Mouse (Mus musculus) lung, postnatal 0 days (tissue): ENCODE results near the gene Hemgn. TPM values are rescaled to one million over a fixed set of nuclear protein-coding genes. Genes with fewer than 3 reads are reported as not detected.

ENCODE experiments used
- ATAC-seq: fragments of 200-750 bp; cut with Nextera tagmentation; 2 replicates; pipeline ENCODE4 v1.8.0; 2017; ENCODE audit warnings: moderate library complexity
- DNase-seq: peaks from one replicate; pipeline ENCODE4 v3.0.0-alpha.2; 2016; ENCODE audit warnings: low spot score
- H3K27ac ChIP-seq: fragments of 300-500 bp; sonication (generic); 2 replicates; pipeline ENCODE4 v1.5.1; 2014; ENCODE audit warnings: antibody characterized with exemption, mild to moderate bottlenecking, low read length, mixed read lengths
- H3K27me3 ChIP-seq: fragments of 300-500 bp; sonication (generic); replicated peaks from 2 replicates; pipeline ENCODE4 v1.6.1; 2014; ENCODE audit warnings: low read length, mixed read lengths; ENCODE audit not compliant: insufficient read depth
- H3K36me3 ChIP-seq: fragments of 300-500 bp; sonication (generic); 2 replicates; pipeline ENCODE4 v1.6.1; 2014; ENCODE audit warnings: low read length, mixed read lengths; ENCODE audit not compliant: insufficient read depth
- H3K4me1 ChIP-seq: fragments of 300-500 bp; sonication (generic); 2 replicates; pipeline ENCODE4 v1.6.1; 2014; ENCODE audit warnings: antibody characterized with exemption, low read depth, low read length, mixed read lengths; ENCODE audit not compliant: insufficient read depth
- H3K4me2 ChIP-seq: fragments of 300-500 bp; sonication (generic); replicated peaks from 2 replicates; pipeline ENCODE4 v1.6.1; 2014; ENCODE audit warnings: low read depth, mild to moderate bottlenecking, low read length, moderate library complexity, mixed read lengths
- H3K4me3 ChIP-seq: fragments of 300-500 bp; sonication (generic); 2 replicates; pipeline ENCODE4 v1.5.1; 2014; ENCODE audit warnings: low read depth, low read length
- H3K9ac ChIP-seq: fragments of 300-500 bp; sonication (generic); replicated peaks from 2 replicates; pipeline ENCODE4 v1.6.1; 2014; ENCODE audit warnings: low read depth, mild to moderate bottlenecking
- H3K9me3 ChIP-seq: fragments of 300-500 bp; sonication (generic); 2 replicates; pipeline ENCODE4 v1.6.1; 2016; ENCODE audit warnings: low read length, mixed read lengths
- CTCF ChIP-seq: IDR thresholded peaks from 2 replicates; pipeline ENCODE4 v1.5.1; 2016; ENCODE audit warnings: antibody characterized with exemption, mild to moderate bottlenecking
- EP300 ChIP-seq: IDR thresholded peaks from 2 replicates; pipeline ENCODE4 v1.6.1; 2016; ENCODE audit warnings: antibody characterized with exemption, mild to moderate bottlenecking, control low read depth
- WGBS: fragments of 180-500 bp; shearing (Covaris S2); extraction: QIAGEN DNeasy Blood & Tissue Kit; methylation state at CpG from one replicate; pipeline ENCODE4 v1.1.7; 2014; 5-methylcytosine and 5-hydroxymethylcytosine counted together
- polyA plus RNA-seq: library from polyadenylated mRNA; unstranded; fragments of >200 nt; fragmentation: Nextera tagmentation; extraction: Ambion mirVana; gene quantifications from 2 replicates; pipeline ENCODE4 v1.2.1, GENCODE M21; 2015

The Hemgn gene
- polyA plus RNA-seq, 1 experiment from 2014 or later = 1.0 TPM

- H3K4me1 ChIP-seq = peaks cover 2% of the 10 kb centered on the region; the same call in 1 of the 2 replicates
- ATAC-seq = no peak
- H3K4me2 ChIP-seq = no peak overlapping the region
- peak; percentile 14 for DNase-seq
- no peaks in the 10 kb centered on the region for H3K9me3 ChIP-seq
- no peak overlapping the region for H3K4me3 ChIP-seq
- H3K36me3 ChIP-seq = no peaks in the 10 kb centered on the region
- no peak overlapping the region for H3K9ac ChIP-seq
- no peaks in the 10 kb centered on the region for H3K27me3 ChIP-seq
- no peak for TF ChIP-seq CTCF
- no peak for TF ChIP-seq EP300
- H3K27ac ChIP-seq = no peak overlapping the region
- WGBS = 40% methylated on average over 1 of the region's 1 CpGs
Observed at GRCm38 (mm10) chr4:46447461-46447860, 34.2 kb upstream of the Hemgn start.

DNA sequence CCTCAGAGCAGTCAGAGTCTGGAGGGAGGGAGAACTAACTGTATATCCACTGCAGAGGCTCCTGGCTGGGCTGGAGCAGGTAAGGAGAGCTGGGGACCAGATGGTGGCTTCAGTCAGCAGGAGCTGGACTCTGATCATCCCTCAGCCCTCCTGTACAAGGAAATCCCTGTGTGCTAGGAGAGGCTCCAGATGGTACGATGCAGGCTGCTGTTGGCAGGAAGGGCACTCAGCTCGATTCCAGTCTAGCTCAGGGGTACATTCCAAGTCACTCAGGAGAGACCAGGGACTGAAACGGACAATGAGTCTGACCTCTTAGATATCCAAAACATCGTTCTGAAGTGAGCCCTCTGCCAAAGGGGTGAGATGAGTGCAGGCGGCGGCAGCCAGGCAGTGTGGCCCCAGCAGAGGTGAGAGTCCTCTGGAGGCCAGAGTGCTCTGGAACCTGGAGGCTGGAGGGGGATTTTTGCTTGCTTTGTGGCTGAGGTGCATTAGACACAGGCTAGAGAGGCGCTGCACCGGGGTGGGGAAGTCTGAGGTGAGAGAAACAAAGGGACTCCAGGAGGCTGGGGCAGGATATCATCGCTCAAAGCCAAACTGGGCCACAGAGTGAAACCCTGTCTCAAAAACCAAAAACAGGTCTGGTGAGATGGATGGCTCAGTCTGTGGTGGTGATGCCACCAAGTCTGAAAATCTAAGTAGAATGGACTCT is 32.1 kb upstream of the Hemgn start:
- Histone ChIP-seq H3K9ac (no peak overlapping the region), H3K4me1 (no peaks in the 10 kb centered on the region), H3K27ac (no peak overlapping the region), H3K4me2 (no peak overlapping the region), H3K27me3 (no peaks in the 10 kb centered on the region), H3K36me3 (no peaks in the 10 kb centered on the region), H3K9me3 (no peaks in the 10 kb centered on the region), H3K4me3 (no peak overlapping the region)
- TF ChIP-seq CTCF (no peak), EP300 (no peak)
- ATAC-seq (no peak), DNase-seq (no peak)
- 34% methylated on average over 9 of the region's 9 CpGs for WGBS

GRCm38 (mm10) chr4:46442501-46442900 is 29.2 kb upstream of the Hemgn start:
- no peak overlapping the region for H3K9ac ChIP-seq
- H3K27ac ChIP-seq = no peak overlapping the region
- DNase-seq (no peak), ATAC-seq (no peak)
- 69% methylated on average over 4 of the region's 4 CpGs for WGBS
- no peak overlapping the region for H3K4me2 ChIP-seq
- no peak overlapping the region for H3K4me3 ChIP-seq
- TF ChIP-seq CTCF (no peak), EP300 (no peak)
- H3K27me3 ChIP-seq = no peaks in the 10 kb centered on the region
- no peaks in the 10 kb centered on the region for H3K36me3 ChIP-seq
- H3K9me3 ChIP-seq = no peaks in the 10 kb centered on the region
- no peaks in the 10 kb centered on the region for H3K4me1 ChIP-seq

- Histone ChIP-seq H3K4me1 (no peaks in the 10 kb centered on the region), H3K9ac (no peak overlapping the region), H3K27ac (no peak overlapping the region), H3K27me3 (no peaks in the 10 kb centered on the region), H3K4me3 (no peak overlapping the region), H3K36me3 (no peaks in the 10 kb centered on the region), H3K9me3 (no peaks in the 10 kb centered on the region), H3K4me2 (no peak overlapping the region)
- 67% methylated on average over 12 of the region's 12 CpGs for WGBS
- TF ChIP-seq EP300 (no peak), CTCF (no peak)
- DNase-seq (no peak), ATAC-seq (no peak)
Observed at GRCm38 (mm10) chr4:46432339-46433036, 19.2 kb upstream of the Hemgn start.

DNA sequence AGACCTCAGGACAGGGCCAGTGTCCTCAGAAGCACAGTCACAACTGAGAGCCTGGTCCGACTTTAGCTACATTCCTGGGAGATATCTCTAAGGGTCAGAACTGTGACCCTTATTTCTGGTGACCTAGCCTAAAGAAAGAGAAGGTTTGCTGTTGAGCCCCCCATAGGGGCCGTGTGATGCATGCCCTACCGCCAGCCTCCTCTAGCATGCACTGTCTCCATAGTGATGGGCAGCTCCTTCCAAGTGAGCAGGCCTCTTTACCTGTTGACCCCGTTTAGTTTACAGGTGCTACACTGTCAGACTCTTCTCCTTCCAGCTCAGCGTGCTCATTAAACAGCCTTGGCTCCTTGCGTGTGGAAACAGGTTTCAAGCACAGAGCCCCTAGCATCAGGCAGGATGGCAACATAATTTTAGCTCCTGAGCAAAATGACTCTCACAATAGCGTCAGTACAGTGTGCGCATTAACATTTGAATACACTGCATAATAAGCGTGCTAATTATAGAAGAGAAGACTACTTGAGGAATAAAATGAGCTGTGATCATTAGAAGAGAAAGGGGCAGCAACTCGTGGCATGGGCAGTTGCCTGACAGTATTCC is 15.7 kb upstream of the Hemgn start:
- H3K9me3 ChIP-seq = no peaks in the 10 kb centered on the region
- WGBS = 57% methylated on average over 10 of the region's 10 CpGs
- H3K9ac ChIP-seq = no peak overlapping the region
- no peaks in the 10 kb centered on the region for H3K4me1 ChIP-seq
- TF ChIP-seq EP300 = no peak
- TF ChIP-seq CTCF = no peak
- DNase-seq (no peak), ATAC-seq (no peak)
- H3K27me3 ChIP-seq = no peaks in the 10 kb centered on the region
- no peaks in the 10 kb centered on the region for H3K36me3 ChIP-seq
- no peak overlapping the region for H3K4me3 ChIP-seq
- H3K4me2 ChIP-seq = no peak overlapping the region
- no peak overlapping the region for H3K27ac ChIP-seq

GRCm38 (mm10) chr4:46422625-46423024 is 9.3 kb upstream of the Hemgn start:
- no peaks in the 10 kb centered on the region for H3K9me3 ChIP-seq
- TF ChIP-seq CTCF = no peak
- no peak for TF ChIP-seq EP300
- no peaks in the 10 kb centered on the region for H3K4me1 ChIP-seq
- no peak overlapping the region for H3K27ac ChIP-seq
- H3K36me3 ChIP-seq = no peaks in the 10 kb centered on the region
- WGBS = 56% methylated on average over 8 of the region's 8 CpGs
- no peak for ATAC-seq
- DNase-seq = no peak
- no peak overlapping the region for H3K4me3 ChIP-seq
- no peak overlapping the region for H3K4me2 ChIP-seq
- H3K9ac ChIP-seq = no peak overlapping the region
- H3K27me3 ChIP-seq = no peaks in the 10 kb centered on the region
